Mouse (Mus musculus) ES-E14 (cell line): ENCODE results near the gene Rel.

ENCODE experiments used
- CHD2 ChIP-seq: IDR thresholded peaks from 2 replicates; pipeline ENCODE4 v1.6.1; 2014; ENCODE audit warnings: mild to moderate bottlenecking, low read depth, low read length, inconsistent platforms
- HCFC1 ChIP-seq: IDR thresholded peaks from 2 replicates; pipeline ENCODE4 v1.6.1; 2012; ENCODE audit warnings: low read length, inconsistent platforms, borderline replicate concordance; ENCODE audit not compliant: insufficient read depth
- MAFK ChIP-seq: IDR thresholded peaks from 2 replicates; pipeline ENCODE4 v1.6.1; 2014; ENCODE audit warnings: mild to moderate bottlenecking, low read depth, low read length, inconsistent platforms; ENCODE audit not compliant: insufficient read depth
- ZC3H11A ChIP-seq: IDR thresholded peaks from 2 replicates; pipeline ENCODE4 v1.6.1; 2012; ENCODE audit warnings: low read depth, mild to moderate bottlenecking, inconsistent platforms, low read length, borderline replicate concordance

GRCm38 (mm10) chr11:23730120-23730519, 40.6 kb downstream of the Rel start:
- TF ChIP-seq ZC3H11A (no peak), MAFK (no peak), HCFC1 (no peak), CHD2 (no peak)
